Mouse (Mus musculus): ENCODE measurements around the gene Sf3b5.

DNA sequence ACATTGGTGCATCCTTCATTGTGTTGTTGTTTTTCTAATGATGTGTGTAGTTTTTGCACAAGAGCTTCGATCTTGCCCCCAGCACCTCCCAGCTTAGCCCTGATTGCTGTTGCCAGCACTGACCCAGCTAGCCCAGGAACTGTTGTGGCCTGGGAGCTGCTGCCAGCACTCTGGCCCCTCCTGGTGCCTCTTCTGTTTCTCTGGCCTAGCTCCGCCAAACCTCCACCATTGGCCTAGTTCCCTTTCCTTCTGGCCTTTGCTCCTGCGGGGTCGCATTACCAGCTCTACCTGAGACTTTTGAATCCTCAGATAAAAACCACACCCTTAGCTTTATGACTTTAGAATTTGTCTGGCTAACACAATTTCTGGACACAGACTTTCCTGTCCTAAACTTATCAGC is 17.0 kb downstream of the Sf3b5 start:
- no peak for TF ChIP-seq POLR2A (IDR thresholded peaks at IDR 0.05; ENCODE audit: insufficient read length, low read depth)
- TF ChIP-seq POLR2AphosphoS2 (IDR thresholded peaks at IDR 0.05; ENCODE audit: insufficient read length, low read depth) = no peak
- TF ChIP-seq USF1 (IDR thresholded peaks at IDR 0.05; ENCODE audit: low read depth) = no peak
- TF ChIP-seq MYOG (IDR thresholded peaks at IDR 0.05; ENCODE audit: control insufficient read depth in 1 of 3, insufficient read depth in 1 of 3, insufficient read length in 2 of 3, low read depth in 2 of 3) = no peak
- no peak for TF ChIP-seq MAX (IDR thresholded peaks at IDR 0.05; ENCODE audit: low read depth)
- TF ChIP-seq MYOD1 (IDR thresholded peaks at IDR 0.05; ENCODE audit: control insufficient read depth in 1 of 3, insufficient read length in 2 of 3, low read depth in 2 of 3) = no peak
- TF ChIP-seq SRF (IDR thresholded peaks at IDR 0.05; ENCODE audit: control insufficient read depth, insufficient read length, low read depth) = no peak
- TF ChIP-seq CEBPB (IDR thresholded peaks at IDR 0.05; ENCODE audit: insufficient read depth, poor library complexity, severe bottlenecking) = no peak
- no peak for TF ChIP-seq TCF12 (IDR thresholded peaks at IDR 0.05; ENCODE audit: insufficient read depth, poor library complexity, severe bottlenecking)
